Mouse (Mus musculus): Measurements from ENCODE around the gene Sycn. TPM values are rescaled to one million over a fixed set of nuclear protein-coding genes. Genes with fewer than 3 reads are reported as not detected.
"Not testable (repeated sequence)": the region's sequence is repeated elsewhere in the genome, so short reads cannot be mapped to it uniquely, and the experiment has no call there.

Sycn gene
- polyA plus RNA-seq (2015; fragmentation: Nextera tagmentation; extraction: Ambion mirVana) = not detected in 2 replicates

DNA sequence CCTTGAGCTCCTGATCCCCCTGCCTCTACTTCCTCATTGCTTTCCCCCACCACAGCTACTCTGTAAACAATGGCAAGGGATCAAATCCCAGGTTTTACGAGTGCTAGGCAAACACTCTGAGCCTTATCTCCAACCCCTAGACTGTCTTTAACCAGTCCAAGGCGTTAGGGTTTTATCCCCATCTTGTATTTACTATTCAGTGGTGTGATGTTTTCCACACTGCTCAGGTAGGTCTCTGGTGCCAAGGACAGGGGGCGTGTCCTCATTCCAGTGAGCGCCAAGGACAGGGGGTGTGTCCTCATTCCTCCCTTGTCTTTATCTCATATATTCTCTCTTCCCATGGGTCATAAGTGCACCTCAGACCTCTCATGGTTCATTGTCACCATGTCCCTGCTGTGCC is at the start of gene Sycn:
Gene Sycn, plus strand, starts transcription at position 360 of the 400 bp plus-strand sequence.
- Histone ChIP-seq H3K4me3 (ENCODE audit: low read length) (no peak within 1 kb of the TSS), H3K9me3 (ENCODE audit: control insufficient read depth, low read length) (no peaks in the 10 kb centered on the region), H3K27me3 (replicated peaks; ENCODE audit: control insufficient read depth, insufficient read depth, low read length) (peaks cover 14% of the 10 kb centered on the region), H3K4me1 (ENCODE audit: control insufficient read depth, insufficient read depth, low read depth, low read length) (peaks cover 5% of the 10 kb centered on the region; the same call in 1 of the 2 replicates), H3K4me2 (ENCODE audit: low read length) (no peak within 1 kb of the TSS), H3K27ac (ENCODE audit: low read depth, low read length) (no peak within 1 kb of the TSS), H3K36me3 (ENCODE audit: control insufficient read depth, insufficient read depth, low read length) (no peaks in the 10 kb centered on the region), H3K9ac (ENCODE audit: low read depth, low read length) (no peak within 1 kb of the TSS)
- ATAC-seq = no peak
- WGBS = 79% methylated on average over 4 of the region's 4 CpGs

DNA sequence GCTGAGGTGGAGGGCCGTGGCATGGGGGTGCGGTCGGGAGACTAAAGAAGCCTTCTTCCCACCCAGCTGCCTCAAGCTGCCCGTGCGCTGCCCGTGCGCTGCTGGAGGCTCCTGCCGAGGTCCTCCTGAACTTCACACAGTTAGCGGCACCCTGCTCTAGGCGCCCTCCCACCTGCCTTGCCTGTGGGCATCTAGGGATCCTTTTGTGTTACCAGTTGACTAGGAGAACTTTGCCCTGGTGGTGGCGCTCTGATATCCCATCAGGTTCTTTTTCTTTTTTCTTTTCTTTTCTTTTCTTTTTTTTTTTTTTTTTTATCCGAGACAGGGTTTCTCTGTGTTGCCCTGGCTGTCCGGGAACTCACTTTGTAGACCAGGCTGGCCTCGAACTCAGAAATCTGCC is 49.8 kb upstream of the Sycn start:
- WGBS = 29% methylated on average over 14 of the region's 14 CpGs
- Histone ChIP-seq H3K9ac (ENCODE audit: low read depth, low read length) (no peak overlapping the region), H3K4me3 (ENCODE audit: low read length) (no peak overlapping the region; the same call in 1 of the 2 replicates), H3K4me1 (ENCODE audit: control insufficient read depth, insufficient read depth, low read depth, low read length) (peaks cover 5% of the 10 kb centered on the region), H3K36me3 (ENCODE audit: control insufficient read depth, insufficient read depth, low read length) (no peaks in the 10 kb centered on the region), H3K27ac (ENCODE audit: low read depth, low read length) (no peak overlapping the region), H3K9me3 (ENCODE audit: control insufficient read depth, low read length) (no peaks in the 10 kb centered on the region), H3K27me3 (replicated peaks; ENCODE audit: control insufficient read depth, insufficient read depth, low read length) (peaks cover 3% of the 10 kb centered on the region; the same call in 1 of the 2 replicates), H3K4me2 (ENCODE audit: low read length) (peak overlapping the region; percentile 15)
- ATAC-seq = no peak

- H3K27me3 ChIP-seq (replicated peaks; ENCODE audit: control insufficient read depth, insufficient read depth, low read length) = peaks cover 3% of the 10 kb centered on the region; the same call in 1 of the 2 replicates
- H3K9ac ChIP-seq (ENCODE audit: low read depth, low read length) = no peak overlapping the region
- no peak overlapping the region for H3K4me3 ChIP-seq (ENCODE audit: low read length)
- H3K4me2 ChIP-seq (ENCODE audit: low read length) = no peak overlapping the region
- ATAC-seq = no peak
- H3K4me1 ChIP-seq (ENCODE audit: control insufficient read depth, insufficient read depth, low read depth, low read length) = peaks cover 5% of the 10 kb centered on the region
- no peak overlapping the region for H3K27ac ChIP-seq (ENCODE audit: low read depth, low read length)
- no peaks in the 10 kb centered on the region for H3K9me3 ChIP-seq (ENCODE audit: control insufficient read depth, low read length)
- WGBS = 88% methylated on average over 8 of the region's 8 CpGs
- H3K36me3 ChIP-seq (ENCODE audit: control insufficient read depth, insufficient read depth, low read length) = no peaks in the 10 kb centered on the region
These were observed 48.4 kb upstream of the Sycn start for GRCm38 (mm10) chr7:28492310-28492709.

GRCm38 (mm10) chr7:28495426-28495825 is 45.3 kb upstream of the Sycn start:
- Histone ChIP-seq H3K27me3 (replicated peaks; ENCODE audit: control insufficient read depth, insufficient read depth, low read length) (no peaks in the 10 kb centered on the region), H3K9me3 (ENCODE audit: control insufficient read depth, low read length) (no peaks in the 10 kb centered on the region), H3K9ac (ENCODE audit: low read depth, low read length) (no peak overlapping the region), H3K4me3 (ENCODE audit: low read length) (no peak overlapping the region), H3K4me1 (ENCODE audit: control insufficient read depth, insufficient read depth, low read depth, low read length) (no peaks in the 10 kb centered on the region), H3K4me2 (ENCODE audit: low read length) (no peak overlapping the region), H3K36me3 (ENCODE audit: control insufficient read depth, insufficient read depth, low read length) (no peaks in the 10 kb centered on the region), H3K27ac (ENCODE audit: low read depth, low read length) (no peak overlapping the region)
- no peak for ATAC-seq
- WGBS = 59% methylated on average over 11 of the region's 11 CpGs

DNA sequence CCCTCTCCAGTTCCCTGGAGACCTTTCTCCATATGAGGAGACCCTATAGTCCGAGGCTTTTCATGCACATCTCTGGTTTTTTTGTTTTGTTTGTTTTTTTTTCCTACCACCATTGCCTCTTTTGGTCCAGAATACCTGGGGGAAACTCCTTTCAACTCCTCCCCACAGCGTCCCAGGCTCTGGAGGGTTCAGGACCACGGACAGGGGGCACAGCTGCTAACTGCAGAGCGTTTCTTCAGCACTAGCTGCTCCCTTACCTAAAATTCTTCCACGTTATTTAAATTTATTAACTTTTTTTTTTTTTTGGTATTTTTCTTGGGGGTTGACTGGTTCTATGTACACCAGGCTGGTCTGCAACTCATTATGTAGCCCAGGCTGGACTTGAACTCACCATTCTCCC is 35.1 kb upstream of the Sycn start:
- no peak for ATAC-seq
- H3K9me3 ChIP-seq (ENCODE audit: control insufficient read depth, low read length) = 0 out of 2 replicates have a peak, but pooled peaks cover 2% of the 10 kb centered on the region
- no peaks in the 10 kb centered on the region for H3K4me1 ChIP-seq (ENCODE audit: control insufficient read depth, insufficient read depth, low read depth, low read length)
- WGBS = 15% methylated on average over 5 of the region's 5 CpGs
- H3K27me3 ChIP-seq (replicated peaks; ENCODE audit: control insufficient read depth, insufficient read depth, low read length) = no peaks in the 10 kb centered on the region
- no peak overlapping the region for H3K4me2 ChIP-seq (ENCODE audit: low read length)
- no peak overlapping the region for H3K4me3 ChIP-seq (ENCODE audit: low read length)
- H3K27ac ChIP-seq (ENCODE audit: low read depth, low read length) = no peak overlapping the region
- H3K9ac ChIP-seq (ENCODE audit: low read depth, low read length) = no peak overlapping the region
- H3K36me3 ChIP-seq (ENCODE audit: control insufficient read depth, insufficient read depth, low read length) = no peaks in the 10 kb centered on the region

- not testable (repeated sequence) for H3K4me2 ChIP-seq (ENCODE audit: low read length); H3K27me3 ChIP-seq (replicated peaks; ENCODE audit: control insufficient read depth, insufficient read depth, low read length); H3K27ac ChIP-seq (ENCODE audit: low read depth, low read length); H3K9me3 ChIP-seq (ENCODE audit: control insufficient read depth, low read length); H3K4me1 ChIP-seq (ENCODE audit: control insufficient read depth, insufficient read depth, low read depth, low read length); ATAC-seq; H3K9ac ChIP-seq (ENCODE audit: low read depth, low read length); H3K36me3 ChIP-seq (ENCODE audit: control insufficient read depth, insufficient read depth, low read length); H3K4me3 ChIP-seq (ENCODE audit: low read length)
- WGBS = no CpG with 5 or more reads among the region's 2 CpGs
These were observed 31.6 kb upstream of the Sycn start for GRCm38 (mm10) chr7:28509121-28509520.

DNA sequence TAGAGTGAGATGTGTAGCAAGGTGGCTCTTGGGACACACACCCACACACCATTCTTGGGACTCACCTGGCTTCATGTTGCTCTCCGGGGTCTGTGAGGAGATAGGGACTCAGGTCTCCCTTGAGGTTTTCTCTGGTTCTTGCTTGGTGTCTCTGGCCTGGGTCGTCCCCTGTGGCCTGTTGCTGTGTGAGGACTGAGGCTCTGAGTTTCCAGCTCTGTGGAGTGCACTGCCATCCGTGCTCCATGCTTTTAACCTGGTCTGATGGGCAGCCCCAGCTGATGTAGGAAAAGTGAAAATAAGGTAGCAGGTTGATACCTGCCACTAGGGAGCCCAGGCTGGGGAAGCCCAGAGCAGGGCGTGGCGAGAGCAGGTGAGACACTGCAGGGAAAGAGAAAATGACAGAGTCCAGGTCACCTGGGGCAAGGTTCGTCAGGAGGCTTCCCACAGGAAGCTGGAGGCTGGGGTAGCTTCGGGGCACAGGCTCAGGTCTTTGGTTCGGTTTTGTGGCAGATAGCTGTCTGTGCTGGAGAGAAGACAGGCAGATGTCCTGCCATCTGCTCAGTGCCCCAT is 30.2 kb upstream of the Sycn start, which contains the start of gene Ifnl2:
Gene Ifnl2, minus strand, starts transcription at position 51 of the 570 bp plus-strand sequence.
- ATAC-seq; H3K9ac ChIP-seq (ENCODE audit: low read depth, low read length); H3K27me3 ChIP-seq (replicated peaks; ENCODE audit: control insufficient read depth, insufficient read depth, low read length); H3K9me3 ChIP-seq (ENCODE audit: control insufficient read depth, low read length); H3K36me3 ChIP-seq (ENCODE audit: control insufficient read depth, insufficient read depth, low read length); H3K27ac ChIP-seq (ENCODE audit: low read depth, low read length); H3K4me1 ChIP-seq (ENCODE audit: control insufficient read depth, insufficient read depth, low read depth, low read length); H3K4me2 ChIP-seq (ENCODE audit: low read length); H3K4me3 ChIP-seq (ENCODE audit: low read length): not testable (repeated sequence)
- WGBS = 65% methylated on average over 8 of the region's 8 CpGs

DNA sequence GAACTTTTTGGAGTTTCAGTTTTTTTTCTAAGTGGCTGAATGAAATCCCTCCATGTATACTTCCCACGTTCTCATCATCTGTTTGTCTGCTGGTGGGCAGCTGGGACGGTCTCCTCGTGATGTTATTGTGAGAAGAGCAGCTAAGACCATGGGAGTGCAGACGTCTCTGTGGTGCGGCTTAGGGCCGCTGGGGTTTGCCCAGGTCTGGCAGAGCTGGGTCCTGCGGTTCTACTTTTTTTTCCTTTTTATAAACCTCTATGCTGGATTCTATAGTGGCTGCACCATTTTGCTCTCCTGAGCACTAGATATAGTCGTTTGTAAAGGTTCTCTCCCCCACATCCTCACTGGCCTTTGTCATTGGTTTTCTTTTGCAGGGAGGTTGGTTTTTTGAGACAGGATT is 29.2 kb upstream of the Sycn start:
- Histone ChIP-seq H3K27me3 (replicated peaks; ENCODE audit: control insufficient read depth, insufficient read depth, low read length) (no peaks in the 10 kb centered on the region), H3K9ac (ENCODE audit: low read depth, low read length) (no peak overlapping the region), H3K4me3 (ENCODE audit: low read length) (no peak overlapping the region), H3K4me1 (ENCODE audit: control insufficient read depth, insufficient read depth, low read depth, low read length) (no peaks in the 10 kb centered on the region), H3K27ac (ENCODE audit: low read depth, low read length) (no peak overlapping the region), H3K9me3 (ENCODE audit: control insufficient read depth, low read length) (no peaks in the 10 kb centered on the region), H3K36me3 (ENCODE audit: control insufficient read depth, insufficient read depth, low read length) (no peaks in the 10 kb centered on the region), H3K4me2 (ENCODE audit: low read length) (no peak overlapping the region)
- 73% methylated on average over 8 of the region's 8 CpGs for WGBS
- no peak for ATAC-seq

DNA sequence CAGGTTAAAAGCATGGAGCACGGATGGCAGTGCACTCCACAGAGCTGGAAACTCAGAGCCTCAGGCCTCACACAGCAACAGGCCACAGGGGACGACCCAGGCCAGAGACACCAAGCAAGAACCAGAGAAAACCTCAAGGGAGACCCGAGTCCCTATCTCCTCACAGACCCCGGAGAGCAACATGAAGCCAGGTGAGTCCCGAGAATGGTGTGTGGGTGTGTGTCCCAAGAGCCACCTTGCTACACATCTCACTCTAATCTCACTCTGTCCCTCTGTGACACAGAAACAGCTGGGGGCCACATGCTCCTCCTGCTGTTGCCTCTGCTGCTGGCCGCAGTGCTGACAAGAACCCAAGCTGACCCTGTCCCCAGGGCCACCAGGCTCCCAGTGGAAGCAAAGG is 18.1 kb upstream of the Sycn start, which contains the start of gene Ifnl3:
Gene Ifnl3, plus strand, starts transcription at position 301 of the 400 bp plus-strand sequence.
- H3K4me2 ChIP-seq (ENCODE audit: low read length); H3K9me3 ChIP-seq (ENCODE audit: control insufficient read depth, low read length); H3K9ac ChIP-seq (ENCODE audit: low read depth, low read length); H3K27ac ChIP-seq (ENCODE audit: low read depth, low read length); H3K27me3 ChIP-seq (replicated peaks; ENCODE audit: control insufficient read depth, insufficient read depth, low read length); H3K4me3 ChIP-seq (ENCODE audit: low read length); ATAC-seq; H3K36me3 ChIP-seq (ENCODE audit: control insufficient read depth, insufficient read depth, low read length); H3K4me1 ChIP-seq (ENCODE audit: control insufficient read depth, insufficient read depth, low read depth, low read length): not testable (repeated sequence)
- WGBS = 79% methylated on average over 5 of the region's 6 CpGs

Data from hindbrain, embryonic 16.5 days (tissue).